Mouse (Mus musculus): ENCODE measurements at regions not wholly inside any gene's neighbourhood (a gene's known extent, or its start where the extent isn't known, plus 50 kb on each side); places are given as distances from the start of the nearest gene placed in this dataset.

GRCm38 (mm10) chr9:43930037-43930404 is 113.2 kb upstream of the Thy1 start:
- no peak for DNase-seq (ENCODE audit: low spot score in 2 of 2)

- no peak for DNase-seq (ENCODE audit: low spot score in 2 of 2)
Observed at GRCm38 (mm10) chr9:43930476-43930875, 112.7 kb upstream of the Thy1 start.

DNA sequence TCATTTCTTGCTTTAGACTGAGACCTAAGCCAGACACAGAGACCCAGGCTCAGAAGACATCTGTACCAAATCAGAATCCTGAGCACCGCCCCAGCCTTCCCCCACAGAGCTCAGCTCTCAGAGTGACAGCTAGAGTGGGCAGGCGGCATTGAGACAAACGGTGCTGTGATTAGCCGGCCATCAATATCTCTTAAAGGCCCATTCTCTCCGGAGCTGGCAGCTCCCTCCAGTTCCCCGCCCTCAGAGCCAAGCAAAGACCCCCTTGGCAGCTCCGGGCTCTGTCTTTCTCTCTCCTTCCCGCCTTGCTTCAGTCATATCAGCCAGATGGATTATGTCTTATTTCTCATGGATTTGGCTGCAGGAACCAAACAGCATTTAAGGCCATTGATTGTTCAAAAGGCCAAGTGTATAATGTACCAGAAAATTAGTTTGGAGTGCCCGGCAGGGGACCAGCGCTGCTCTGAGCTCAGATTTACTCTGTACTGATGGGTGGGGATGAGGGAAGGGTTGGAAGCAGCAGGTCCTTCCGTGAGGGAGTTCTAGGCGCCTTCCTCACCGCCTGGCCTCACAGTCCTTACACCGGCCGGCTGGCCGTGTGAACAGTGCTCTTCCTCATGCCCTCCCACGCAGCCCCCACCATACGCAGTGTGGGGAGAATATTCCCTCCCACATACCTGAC is 109.0 kb upstream of the Thy1 start:
- DNase-seq (ENCODE audit: low spot score in 2 of 2) = no peak

- DNase-seq (ENCODE audit: low spot score in 2 of 2) = no peak
Observed at GRCm38 (mm10) chr9:43934691-43935064, 108.5 kb upstream of the Thy1 start.

DNA sequence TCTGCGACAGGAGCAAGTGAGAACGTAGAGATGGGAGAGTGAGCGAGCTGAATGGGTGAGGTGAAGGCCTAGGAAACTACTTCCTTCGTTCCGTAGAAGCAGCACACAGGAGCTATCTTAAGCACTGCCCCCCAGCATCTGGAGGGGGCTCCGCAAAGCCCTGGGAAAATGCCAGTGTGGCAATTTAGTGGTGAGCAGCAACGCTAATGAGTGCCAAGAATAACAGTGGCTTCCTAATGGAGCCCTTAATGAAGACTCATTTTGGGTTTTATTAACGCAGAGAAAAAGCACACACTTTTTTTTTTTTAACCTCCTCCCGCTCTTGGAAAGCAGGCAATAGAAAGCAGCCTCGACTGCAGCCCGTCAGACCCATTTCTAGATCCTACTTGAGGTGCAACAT is 103.8 kb upstream of the Thy1 start:
- DNase-seq (ENCODE audit: low spot score in 2 of 2) = no peak

- no peak for DNase-seq (ENCODE audit: low spot score in 2 of 2)
Observed at GRCm38 (mm10) chr9:43942147-43942546, 101.0 kb upstream of the Thy1 start.

DNA sequence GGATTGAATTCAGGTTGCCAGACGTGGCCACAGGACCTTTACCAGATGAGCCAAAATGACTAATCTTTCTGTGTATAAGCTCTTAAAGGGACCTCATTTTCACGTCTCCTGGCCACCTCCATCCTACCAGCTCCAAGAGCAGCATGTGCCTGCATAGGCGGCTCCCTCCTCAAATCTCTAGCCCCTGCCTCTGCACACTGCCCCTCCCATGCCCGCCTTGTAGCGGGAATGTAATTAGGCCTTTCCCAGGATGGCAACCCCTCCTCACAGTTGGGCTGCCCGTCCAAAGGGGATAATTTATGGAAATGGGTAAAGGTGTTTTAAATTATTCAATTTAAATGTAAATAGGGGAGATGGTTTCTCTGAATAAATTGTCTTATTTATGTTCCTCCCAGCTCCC is 99.7 kb upstream of the Thy1 start:
- no peak for DNase-seq (ENCODE audit: low spot score in 2 of 2)

DNA sequence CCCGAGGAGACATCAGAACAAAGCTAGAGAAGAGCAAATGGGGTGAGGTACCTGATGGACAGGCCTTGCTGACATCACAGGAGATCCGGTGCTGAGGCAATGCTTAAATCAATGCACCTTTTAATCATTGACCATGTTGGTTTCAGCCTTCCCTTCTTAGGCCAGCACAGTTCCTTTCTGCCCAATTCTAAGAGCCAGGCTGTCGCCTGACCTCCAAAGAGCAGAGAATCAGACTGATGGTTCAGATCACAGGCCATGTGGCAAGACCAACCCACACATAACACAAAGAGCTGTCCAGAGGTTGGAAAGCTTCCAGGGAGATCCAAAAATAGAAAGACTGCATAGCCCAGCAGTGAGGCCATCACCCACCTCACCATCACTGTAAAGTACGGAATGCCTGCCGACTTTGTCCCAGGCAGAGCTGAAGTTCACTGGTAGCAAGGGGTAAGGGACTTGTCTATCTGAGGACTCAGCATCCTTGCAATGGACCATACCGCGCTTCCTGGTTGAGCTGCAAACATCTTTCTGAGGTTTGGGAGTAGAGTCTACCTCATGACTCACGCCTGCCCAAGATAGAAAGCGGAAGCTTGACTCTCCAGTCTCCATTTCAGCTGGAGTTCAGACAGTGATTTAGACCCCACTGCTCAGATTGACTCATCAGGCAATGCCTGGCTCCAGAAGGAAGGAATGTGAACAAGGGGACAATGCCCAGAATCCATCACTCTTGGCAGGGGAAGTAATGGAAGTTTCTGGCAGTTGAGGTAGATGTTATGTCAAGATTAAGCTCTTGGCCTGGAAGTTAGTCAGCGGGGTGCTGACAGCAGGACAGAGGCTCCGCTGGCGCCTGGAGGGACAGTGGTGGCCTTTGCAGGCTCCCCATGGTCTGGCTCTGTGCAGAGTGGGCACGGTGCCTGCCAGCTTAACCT is 98.1 kb upstream of the Thy1 start:
- no peak for DNase-seq (ENCODE audit: low spot score in 2 of 2)

DNA sequence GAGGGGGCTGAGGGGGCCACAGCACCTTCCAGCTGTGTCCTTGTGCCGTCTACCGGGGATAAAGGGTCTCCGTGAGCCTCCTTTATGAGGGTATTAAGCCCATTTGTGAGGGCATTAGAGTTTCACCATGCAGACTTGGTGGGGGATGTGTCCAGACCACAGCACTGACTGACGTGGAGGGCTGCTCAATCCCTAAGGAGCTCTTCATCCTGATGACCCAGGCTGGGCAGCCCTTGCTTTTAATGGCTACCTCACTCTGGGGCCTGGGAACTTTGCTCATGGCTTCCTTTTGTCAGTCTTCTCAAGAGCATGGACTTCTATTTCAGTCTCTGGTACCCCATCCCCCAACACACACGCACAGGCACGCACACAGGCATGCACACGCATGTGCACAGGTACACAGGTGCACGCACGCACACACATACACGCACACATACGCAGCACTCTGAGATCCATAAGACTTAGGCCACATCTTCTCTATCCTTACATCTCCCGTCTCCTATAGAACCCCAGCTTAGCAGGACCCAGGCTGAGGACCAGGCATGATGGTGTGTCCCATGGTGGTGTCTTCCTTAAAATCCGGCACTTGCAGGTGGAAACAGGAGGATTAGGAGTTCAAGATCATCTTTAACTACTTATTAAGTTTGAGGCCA is 97.1 kb upstream of the Thy1 start:
- no peak for DNase-seq (ENCODE audit: low spot score in 2 of 2)

DNA sequence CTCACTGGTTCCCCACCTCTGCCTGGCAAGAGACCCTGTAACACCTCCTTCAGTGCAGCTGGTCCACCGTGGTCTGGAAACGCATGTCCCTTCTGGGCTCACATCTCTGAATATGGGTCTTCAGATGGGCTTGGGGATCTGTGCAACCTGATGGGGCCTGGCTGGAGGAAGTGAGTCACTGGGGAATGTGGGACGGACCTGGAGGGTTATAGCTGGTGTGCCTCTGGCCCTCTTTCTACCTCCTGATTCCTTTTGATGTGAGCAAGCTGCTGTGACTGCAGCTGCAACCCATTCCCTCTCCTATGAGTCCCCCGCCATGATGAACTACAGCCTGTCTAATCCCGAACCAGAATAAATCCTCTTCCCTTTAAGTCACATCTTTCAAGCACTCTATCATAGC is 96.1 kb upstream of the Thy1 start:
- DNase-seq (ENCODE audit: low spot score in 2 of 2) = no peak

DNA sequence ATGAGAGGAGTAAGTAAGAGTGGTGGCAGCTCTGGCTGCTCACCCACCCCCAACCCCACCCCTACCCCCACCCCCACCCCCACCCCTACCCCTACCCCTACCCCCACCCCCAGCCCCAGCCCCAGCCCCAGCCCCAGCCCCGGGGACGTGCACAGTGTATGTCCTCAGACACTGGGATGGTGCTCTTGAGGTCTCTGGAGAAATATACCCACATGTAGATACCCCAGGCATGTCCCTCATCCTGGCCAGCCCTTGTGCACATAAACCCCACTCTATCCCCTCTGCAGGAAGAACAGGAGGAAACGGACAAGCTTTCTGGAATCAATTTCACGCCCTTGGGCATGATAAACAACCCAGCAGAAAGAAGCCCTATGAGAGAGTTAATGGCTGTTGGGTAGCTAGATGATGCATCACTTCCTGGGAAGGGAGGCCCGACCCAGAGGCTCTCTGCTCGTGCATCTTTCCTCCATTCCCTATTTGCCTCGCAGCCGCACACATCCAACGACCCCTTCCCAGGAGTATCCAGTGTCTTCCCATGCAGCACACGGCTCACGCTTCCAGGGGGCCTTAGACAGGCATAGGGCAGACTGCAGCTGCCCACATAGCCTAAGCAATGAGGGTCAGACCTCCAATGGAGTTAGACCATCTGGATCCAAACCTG is 95.6 kb upstream of the Thy1 start:
- DNase-seq (ENCODE audit: low spot score in 2 of 2) = no peak

DNA sequence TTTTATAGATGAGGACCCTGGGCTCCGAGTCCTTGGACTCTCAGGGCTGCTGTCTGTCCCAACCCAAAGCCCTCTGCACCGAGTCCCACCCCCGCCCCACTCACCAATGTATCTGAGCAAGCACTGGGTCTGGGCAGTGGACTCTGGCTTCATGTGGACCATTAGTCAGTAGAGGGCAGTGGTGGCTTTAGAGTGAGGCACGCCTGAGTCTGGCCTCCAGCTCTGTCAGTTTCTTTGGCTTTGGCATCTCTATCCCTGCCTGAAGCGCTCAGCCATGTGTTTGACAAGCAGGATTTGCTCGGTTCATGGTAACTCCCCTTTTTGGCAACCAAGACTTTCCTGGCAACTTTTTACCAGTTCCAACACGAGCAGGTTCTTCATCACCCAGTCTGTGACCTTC is 90.1 kb upstream of the Thy1 start:
- no peak for DNase-seq (ENCODE audit: low spot score in 2 of 2)

GRCm38 (mm10) chr9:43959541-43959940 is 83.6 kb upstream of the Thy1 start:
- DNase-seq (ENCODE audit: low spot score in 2 of 2) = peak in 1 of 2 experiments; percentile 45

- no peak for DNase-seq (ENCODE audit: low spot score in 2 of 2)
Observed at GRCm38 (mm10) chr9:43961431-43961830, 81.8 kb upstream of the Thy1 start.

DNA sequence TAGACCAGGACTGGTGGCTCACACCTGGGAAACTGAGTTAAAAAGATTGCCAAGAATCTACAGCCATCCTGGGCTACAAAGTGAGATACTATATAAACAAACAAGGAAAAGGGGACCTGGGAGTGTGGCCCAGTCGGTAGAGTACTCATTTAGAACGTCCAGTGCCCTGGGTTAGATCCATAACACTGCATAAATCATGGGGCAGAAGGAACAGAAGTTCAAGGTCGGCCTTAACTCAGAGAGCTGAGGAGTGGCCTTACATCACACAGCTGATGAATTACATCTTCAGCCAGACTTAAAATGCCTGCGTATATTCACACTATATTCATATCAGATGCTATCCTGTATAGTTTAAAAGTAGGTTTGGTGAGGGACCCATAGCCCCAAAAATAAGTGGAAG is 78.0 kb upstream of the Thy1 start:
- DNase-seq (ENCODE audit: low spot score in 2 of 2) = no peak

GRCm38 (mm10) chr9:43965811-43966210 is 77.4 kb upstream of the Thy1 start:
- no peak for DNase-seq (ENCODE audit: low spot score in 2 of 2)

DNA sequence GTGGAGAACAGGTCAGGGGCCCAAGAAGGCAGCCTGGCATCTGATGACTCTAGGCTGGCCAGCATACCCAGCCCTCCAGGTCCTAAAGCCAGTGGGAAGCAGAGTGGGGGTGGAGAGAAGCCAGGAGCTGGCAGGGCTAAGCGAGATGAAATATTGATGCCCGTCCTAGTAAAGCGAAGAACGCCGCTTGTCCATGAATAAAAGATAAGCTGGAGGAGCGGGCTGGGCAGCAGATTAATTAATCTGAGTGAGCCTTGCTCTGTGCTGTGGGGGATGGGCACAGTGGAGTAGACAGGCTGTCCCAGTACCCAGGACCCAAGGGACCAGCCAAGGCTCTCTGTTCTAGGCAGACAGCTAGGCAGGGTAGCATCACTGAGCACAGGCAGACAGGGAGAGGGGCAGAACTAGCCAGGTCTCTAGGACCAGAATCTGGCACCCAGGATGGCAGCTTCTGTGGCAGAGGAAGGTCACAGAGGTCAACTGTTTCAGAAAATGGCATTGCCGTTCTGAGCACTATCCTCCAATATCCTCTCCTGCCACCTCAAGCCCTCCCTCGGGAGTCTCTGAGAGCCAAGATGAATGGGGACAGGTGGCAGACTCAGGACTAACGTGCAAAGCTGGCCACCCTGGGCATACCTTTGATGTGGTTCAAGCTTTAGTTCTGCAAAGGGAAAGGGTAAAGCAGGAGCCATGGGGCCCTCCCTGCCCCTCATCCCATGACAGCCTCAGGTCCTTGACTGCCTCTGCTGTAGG is 73.0 kb upstream of the Thy1 start:
- DNase-seq (ENCODE audit: low spot score in 2 of 2) = no peak

DNA sequence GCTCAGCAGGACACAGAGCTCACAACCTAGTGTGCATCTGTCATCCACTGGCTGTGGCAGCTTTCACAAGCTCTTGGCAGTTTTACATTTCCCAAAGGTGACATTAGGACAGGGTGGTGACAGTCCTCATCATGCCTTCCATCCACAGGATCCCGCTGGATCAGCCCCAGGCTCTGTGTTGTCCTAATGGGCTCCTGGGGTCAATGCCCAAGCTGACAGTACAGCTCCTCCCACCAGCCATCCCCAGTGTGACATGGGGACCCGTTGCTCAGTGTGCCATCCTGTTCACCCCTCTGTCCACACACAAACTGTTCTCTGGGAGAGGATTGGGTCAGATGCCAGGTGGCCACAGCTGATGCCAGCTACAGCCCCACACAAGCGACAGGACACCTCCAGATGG is 72.3 kb upstream of the Thy1 start:
- DNase-seq (ENCODE audit: low spot score in 2 of 2) = no peak

- peak in 1 of 2 experiments; percentile 58 for DNase-seq (ENCODE audit: low spot score in 2 of 2)
Observed at GRCm38 (mm10) chr9:43972290-43972689, 70.9 kb upstream of the Thy1 start.

DNA sequence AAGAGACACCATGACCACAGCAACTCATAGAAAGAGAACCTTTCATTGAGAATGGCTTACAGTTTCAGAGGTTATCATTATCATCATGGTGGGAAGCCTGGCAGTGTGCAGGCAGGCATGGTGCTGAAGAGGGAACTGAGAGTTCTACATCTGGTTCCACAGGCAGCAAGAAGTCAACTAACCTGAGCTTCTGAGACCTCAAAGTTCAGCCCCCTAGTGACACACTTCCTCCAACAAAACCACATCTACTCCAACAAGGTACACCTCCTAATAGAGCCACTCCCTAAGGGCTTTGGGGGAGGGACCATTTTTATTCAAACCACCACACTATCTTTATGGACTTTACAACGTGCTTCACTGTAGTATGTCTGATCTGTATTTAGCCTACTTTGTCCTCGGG is 67.8 kb upstream of the Thy1 start:
- no peak for DNase-seq (ENCODE audit: low spot score in 2 of 2)

- DNase-seq (ENCODE audit: low spot score in 2 of 2) = no peak
Observed at GRCm38 (mm10) chr9:43976366-43976765, 66.8 kb upstream of the Thy1 start.

DNA sequence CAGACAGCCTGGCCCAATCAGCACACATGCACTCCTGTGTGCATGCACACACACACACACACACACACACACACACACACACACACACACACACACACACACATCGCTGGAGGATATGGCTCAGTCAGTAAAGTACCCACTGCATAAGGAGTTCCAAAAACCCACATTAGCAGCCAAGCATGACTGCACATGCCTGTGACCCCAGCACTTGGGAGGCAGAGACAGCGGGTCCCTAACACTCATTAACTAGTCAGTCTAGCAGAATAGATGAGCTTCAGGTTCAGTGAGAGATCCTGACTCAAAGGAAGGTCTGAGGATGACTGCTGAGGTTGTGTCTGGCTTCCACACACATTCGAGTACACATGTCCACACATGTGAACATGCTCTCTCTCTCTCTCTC is 65.4 kb upstream of the Thy1 start:
- no peak for DNase-seq (ENCODE audit: low spot score in 2 of 2)

Data from thymus, postnatal 10 days (tissue).